Mouse (Mus musculus) 3134 (cell line): ENCODE data around the gene Padi3.
A peak's percentile ranks its signal among the peaks of the same experiment; 100 is the strongest.

Experiments used
- DNase-seq: peaks from one replicate; pipeline ENCODE4 v3.0.0-alpha.2; 2011; ENCODE audit warnings: low spot score; ENCODE audit not compliant: insufficient read length; ENCODE audit errors: extremely low read depth

Gene Padi3

DNA sequence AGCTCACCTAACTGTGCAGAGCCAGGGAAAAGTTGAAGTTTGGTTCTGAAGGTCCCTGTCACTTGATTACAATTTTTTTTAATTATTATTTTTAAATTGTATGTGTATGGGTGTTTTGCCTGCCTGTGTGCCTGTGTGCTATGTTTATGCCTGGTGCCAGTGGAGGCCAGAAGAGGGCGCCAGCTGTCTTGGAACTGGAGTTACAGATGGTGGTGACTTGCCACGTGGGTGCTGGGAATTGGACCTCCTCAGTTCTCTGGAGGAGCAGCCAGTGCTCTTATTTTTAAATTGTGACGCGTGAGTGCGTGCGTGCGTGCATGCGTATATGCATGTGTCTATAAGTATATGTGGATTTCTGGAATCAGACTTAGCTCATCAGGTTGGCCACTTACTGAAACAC, 7.0 kb upstream of the Padi3 start:
- DNase-seq: no peak

DNA sequence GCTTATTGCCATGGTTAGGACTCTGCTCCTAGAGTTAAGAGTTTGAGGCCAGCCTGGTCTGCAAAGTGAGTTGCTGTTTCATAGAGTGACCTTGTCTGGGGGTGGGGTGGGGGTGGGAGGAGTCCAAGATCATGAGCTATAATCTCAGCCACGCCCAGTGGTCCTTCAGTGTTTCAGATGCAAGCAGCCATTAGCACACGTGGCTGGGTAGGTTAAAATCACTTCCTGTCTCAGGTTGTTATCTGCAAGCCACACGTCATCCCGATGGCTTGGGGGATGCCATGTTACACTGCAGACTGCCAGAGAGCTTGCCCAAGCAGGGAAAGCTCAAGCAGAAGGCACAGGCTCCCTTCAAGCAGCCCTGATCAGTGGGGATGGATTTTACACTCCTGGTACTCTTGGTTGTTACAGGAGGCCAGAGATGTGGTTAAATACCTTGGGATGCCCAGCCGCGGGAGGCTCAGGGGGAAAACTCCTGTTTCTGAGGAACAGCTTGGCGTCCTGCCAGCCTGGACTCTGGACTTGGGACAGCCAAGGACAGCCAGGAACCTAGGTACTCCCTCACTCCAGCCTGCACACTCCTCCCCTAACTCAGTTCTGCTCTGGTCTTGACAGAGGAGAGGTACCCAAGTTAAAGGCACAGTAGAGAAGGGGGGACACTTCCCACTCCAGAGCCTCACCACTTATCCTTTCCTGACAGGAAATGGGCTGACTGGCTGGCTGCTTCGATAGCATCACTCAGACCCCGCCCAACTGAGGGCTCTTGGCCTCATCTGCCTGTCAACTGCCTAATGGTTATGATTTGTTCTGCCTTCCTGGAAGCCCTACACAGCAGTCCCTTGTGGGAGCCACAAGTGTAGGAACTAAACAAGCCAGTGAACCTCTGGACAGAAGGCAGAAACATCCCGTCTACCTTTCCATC, 5.8 kb upstream of the Padi3 start:
- peak; percentile 46 for DNase-seq

GRCm38 (mm10) chr4:140815496-140815895, 5.0 kb upstream of the Padi3 start:
- DNase-seq: no peak

DNA sequence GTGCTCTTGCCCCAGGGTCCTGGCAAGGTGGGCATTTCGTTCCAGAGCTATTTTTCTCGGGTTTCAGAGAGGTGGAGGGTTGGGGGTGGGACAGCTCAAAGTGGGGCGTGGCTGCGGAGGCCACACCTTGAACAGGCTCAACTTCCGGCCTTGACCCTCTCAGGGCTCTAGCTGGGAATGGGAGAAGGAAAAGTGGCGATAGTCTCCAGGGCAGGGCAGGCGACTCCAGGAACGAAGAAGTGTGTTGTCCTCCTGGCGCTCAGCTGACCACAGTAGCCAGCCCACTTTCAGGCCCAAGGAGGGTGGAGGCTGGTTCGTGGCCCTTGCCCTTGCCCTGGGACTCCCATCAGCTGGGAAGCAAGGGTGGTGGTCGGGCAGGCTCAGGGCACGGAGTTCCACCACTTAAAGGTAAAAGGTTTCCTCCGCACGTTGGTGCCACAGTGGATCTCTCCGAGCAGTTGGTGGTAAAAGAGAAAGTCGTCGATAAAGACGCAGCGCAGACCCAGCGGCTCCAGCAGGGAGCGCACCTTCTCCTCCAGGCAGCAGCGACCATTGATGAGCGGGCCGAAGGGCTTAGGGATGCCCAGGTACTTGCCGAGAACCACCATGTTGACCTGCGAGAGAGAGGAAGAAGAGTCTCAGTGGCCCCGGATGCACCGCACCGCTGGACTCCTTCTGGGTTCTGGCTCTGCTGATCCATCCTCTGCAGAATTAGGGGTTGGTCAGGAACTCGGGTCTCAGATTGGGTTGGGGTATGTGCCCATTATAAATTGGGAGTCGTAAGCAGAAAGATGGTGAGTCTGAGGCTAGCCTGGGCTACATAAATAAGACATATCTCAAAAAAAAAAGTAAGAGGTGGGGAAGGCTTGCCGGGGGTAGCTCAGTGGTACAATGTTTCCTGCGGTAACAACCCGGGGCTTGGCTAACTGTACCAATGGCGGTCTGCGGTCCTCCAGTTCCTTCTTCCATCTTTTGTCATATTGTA, 4.1 kb upstream of the Padi3 start:
- peak; percentile 85 for DNase-seq

GRCm38 (mm10) chr4:140813358-140814185, 3.1 kb upstream of the Padi3 start:
- DNase-seq: peak; percentile 71

GRCm38 (mm10) chr4:140812609-140813008, 2.2 kb upstream of the Padi3 start:
- no peak for DNase-seq

DNA sequence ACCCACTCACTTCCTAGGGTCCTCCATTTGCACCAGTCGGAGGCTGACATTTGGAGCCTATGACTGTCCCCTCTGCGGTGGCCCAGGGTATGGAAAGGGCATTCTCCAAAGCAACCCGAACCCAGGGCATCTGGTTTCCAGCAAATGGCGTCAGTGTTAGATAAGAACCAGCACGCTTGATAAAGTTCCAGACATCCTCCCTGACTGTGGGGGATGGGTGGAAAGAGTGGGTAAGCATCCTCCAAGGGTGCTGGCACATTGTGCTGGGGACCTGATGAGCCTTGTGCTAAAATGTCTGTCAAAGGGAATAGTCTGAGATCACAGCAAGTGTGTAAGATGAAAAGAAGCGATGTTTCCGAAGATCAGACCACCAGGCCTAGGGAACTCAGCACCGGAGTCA, 1.7 kb upstream of the Padi3 start:
- DNase-seq: no peak

DNA sequence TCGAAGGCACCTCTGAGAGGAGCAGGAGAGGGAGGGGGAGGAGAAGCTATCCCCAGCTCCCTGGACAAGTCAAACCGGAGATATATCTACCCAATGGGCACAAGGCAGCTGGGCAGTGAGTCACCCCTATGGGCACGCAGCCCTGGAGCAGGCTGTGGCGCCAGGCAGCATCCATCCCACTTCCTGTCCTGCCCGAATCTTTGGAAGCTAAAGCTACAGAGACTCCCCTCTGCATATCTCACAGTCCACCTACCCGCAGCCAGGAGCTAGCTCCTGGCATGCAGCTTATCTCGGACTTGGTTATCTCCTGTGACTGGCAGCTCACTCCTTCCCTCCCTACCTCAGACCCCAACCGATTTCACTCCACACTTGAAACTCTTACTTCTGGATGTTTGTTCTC, 1.3 kb downstream of the Padi3 start:
- DNase-seq: peak; percentile 92

- no peak for DNase-seq
Observed at GRCm38 (mm10) chr4:140804601-140805000, 5.8 kb downstream of the Padi3 start.

DNA sequence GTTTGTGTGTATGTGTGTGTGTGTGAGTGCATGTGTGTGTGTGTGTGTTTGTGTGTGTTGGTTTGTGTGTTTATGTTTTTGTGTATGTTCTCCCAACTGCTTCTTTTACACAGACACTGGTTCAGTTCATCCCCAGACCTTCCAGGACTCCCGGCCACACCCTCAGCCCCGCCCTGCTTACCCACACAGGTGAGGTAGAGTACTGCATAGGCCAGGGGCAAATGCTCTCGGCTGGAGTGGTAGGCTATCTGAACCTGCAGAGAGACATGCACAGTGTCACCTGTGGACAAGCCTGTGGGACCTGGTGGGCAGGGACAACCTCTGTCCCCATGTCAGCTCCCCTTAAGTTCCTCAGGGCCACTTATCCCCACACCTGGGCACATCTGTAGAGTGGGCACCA, 9.1 kb downstream of the Padi3 start:
- DNase-seq: no peak

GRCm38 (mm10) chr4:140796786-140797185, 13.7 kb downstream of the Padi3 start:
- no peak for DNase-seq

DNA sequence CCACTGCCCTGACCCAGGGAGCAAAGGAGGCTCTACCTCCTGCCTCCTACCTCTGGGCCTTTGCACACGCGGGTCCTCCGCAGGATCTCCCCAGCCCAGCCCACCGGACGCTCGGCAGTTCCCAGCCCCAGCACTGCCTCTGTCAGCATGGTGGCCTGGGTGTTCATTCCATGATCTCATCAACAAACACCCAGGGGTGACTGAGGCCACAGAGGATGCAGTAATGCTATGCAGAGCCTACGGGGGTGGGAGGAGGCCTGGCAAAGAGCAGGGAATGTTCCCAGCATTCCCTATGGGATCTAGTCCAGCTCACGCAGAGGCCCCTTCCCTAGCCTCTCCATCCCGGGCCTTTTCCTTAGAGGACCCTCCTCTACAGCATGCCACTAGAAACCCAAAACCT, 15.8 kb downstream of the Padi3 start:
- DNase-seq: no peak

- no peak for DNase-seq
Observed at GRCm38 (mm10) chr4:140793795-140794194, 16.7 kb downstream of the Padi3 start.

DNA sequence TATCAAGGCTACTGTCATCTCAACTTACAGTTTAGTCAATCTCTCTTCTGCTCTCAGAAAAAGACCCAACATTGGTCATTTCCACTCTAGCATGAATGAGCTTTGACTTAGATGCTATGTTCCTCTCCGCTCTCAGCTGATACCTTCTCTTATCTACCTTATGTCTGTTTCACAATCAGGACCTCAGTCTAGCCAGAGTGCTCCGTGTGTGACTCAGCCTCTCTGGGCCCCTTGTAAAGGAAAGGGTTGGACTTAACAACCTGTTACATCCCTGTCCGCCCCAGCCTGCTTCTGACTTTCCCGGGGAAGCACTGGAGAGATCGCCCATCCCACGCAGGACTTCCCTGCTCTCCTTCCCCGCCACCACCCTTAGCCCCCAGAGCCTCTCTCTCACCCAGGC, 17.9 kb downstream of the Padi3 start:
- no peak for DNase-seq

GRCm38 (mm10) chr4:140791071-140791470, 19.4 kb downstream of the Padi3 start:
- DNase-seq: no peak

- DNase-seq: no peak
Observed at GRCm38 (mm10) chr4:140789983-140790382, 20.5 kb downstream of the Padi3 start.

GRCm38 (mm10) chr4:140788983-140789382, 21.5 kb downstream of the Padi3 start:
- no peak for DNase-seq

DNA sequence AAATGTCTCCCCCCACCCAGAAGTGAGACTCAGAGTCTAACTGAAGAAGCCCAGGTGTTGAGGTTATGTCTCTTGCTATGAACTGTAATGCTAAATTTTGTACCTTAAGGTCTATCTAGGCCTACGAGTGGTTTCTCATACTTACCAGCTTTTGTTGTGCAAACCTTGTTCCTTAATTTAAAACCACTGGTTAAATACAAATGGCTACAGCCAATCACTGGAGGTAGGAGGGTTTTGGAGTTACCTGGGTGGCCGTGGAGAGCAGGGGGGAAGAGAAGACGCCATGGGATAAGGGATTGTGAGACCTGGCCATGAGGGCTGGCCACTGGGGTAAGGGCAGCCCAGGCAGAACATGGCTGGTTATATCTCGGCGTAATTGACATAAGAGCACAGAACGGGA, 22.2 kb downstream of the Padi3 start:
- no peak for DNase-seq

GRCm38 (mm10) chr4:140787414-140787813, 23.0 kb downstream of the Padi3 start:
- DNase-seq: no peak

GRCm38 (mm10) chr4:140785217-140785616, 25.2 kb downstream of the Padi3 start:
- no peak for DNase-seq
